Mouse (Mus musculus) right cerebral cortex, adult 2 months (tissue): ENCODE measurements at regions not wholly inside any gene's neighbourhood (a gene's known extent, or its start where the extent isn't known, plus 50 kb on each side); places are given as distances from the start of the nearest gene placed in this dataset.
A peak's percentile ranks its signal among the peaks of the same experiment; 100 is the strongest.

Source experiments
- DNase-seq, 2 experiments: peaks; one replicate each; pipeline ENCODE4 v3.0.0; 2021 to 2022; ENCODE audit warnings: low spot score in 2 of 2

GRCm38 (mm10) chr10:120616406-120617015 is 140.2 kb upstream of the Hmga2 start:
- no peak for DNase-seq

- no peak for DNase-seq
These were observed 136.1 kb upstream of the Hmga2 start for GRCm38 (mm10) chr10:120612351-120612750.

- peak; percentile 40 to 42 for DNase-seq
These were observed 133.8 kb upstream of the Hmga2 start for GRCm38 (mm10) chr10:120610076-120610475.

GRCm38 (mm10) chr10:120604506-120604905 is 128.2 kb upstream of the Hmga2 start:
- no peak for DNase-seq

GRCm38 (mm10) chr10:120603167-120603566 is 126.9 kb upstream of the Hmga2 start:
- no peak for DNase-seq

- DNase-seq = peak; percentile 10 to 26
These were observed 124.5 kb upstream of the Hmga2 start for GRCm38 (mm10) chr10:120600735-120601134.

GRCm38 (mm10) chr10:120599551-120599950 is 123.3 kb upstream of the Hmga2 start:
- DNase-seq = no peak

GRCm38 (mm10) chr10:120597320-120597887 is 121.1 kb upstream of the Hmga2 start:
- no peak for DNase-seq

GRCm38 (mm10) chr10:120595145-120595544 is 118.9 kb upstream of the Hmga2 start:
- no peak for DNase-seq

GRCm38 (mm10) chr10:120593876-120594275 is 117.6 kb upstream of the Hmga2 start:
- no peak for DNase-seq

- DNase-seq = no peak
These were observed 113.4 kb upstream of the Hmga2 start for GRCm38 (mm10) chr10:120589659-120590058.

- no peak for DNase-seq
These were observed 111.8 kb upstream of the Hmga2 start for GRCm38 (mm10) chr10:120587854-120588633.

- peak; percentile 19 to 23 for DNase-seq
These were observed 110.9 kb upstream of the Hmga2 start for GRCm38 (mm10) chr10:120587179-120587578.

- no peak for DNase-seq
These were observed 106.2 kb upstream of the Hmga2 start for GRCm38 (mm10) chr10:120582497-120582896.

GRCm38 (mm10) chr10:120581547-120581946 is 105.3 kb upstream of the Hmga2 start:
- DNase-seq = no peak

GRCm38 (mm10) chr10:120576886-120577285 is 100.6 kb upstream of the Hmga2 start:
- no peak for DNase-seq

- DNase-seq = no peak
These were observed 99.9 kb upstream of the Hmga2 start for GRCm38 (mm10) chr10:120576148-120576547.

GRCm38 (mm10) chr10:120571340-120571739 is 95.1 kb upstream of the Hmga2 start:
- no peak for DNase-seq

GRCm38 (mm10) chr10:120565992-120566391 is 89.7 kb upstream of the Hmga2 start:
- no peak for DNase-seq

- DNase-seq = no peak
These were observed 88.6 kb upstream of the Hmga2 start for GRCm38 (mm10) chr10:120564859-120565258.

GRCm38 (mm10) chr10:120563926-120564325 is 87.7 kb upstream of the Hmga2 start:
- no peak for DNase-seq

GRCm38 (mm10) chr10:120561821-120562220 is 85.6 kb upstream of the Hmga2 start:
- no peak for DNase-seq

GRCm38 (mm10) chr10:120557850-120558447 is 81.7 kb upstream of the Hmga2 start:
- no peak for DNase-seq
